Comparison of ENCODE assay signal across 35 mouse cellular contexts in the genomic region with DNA sequence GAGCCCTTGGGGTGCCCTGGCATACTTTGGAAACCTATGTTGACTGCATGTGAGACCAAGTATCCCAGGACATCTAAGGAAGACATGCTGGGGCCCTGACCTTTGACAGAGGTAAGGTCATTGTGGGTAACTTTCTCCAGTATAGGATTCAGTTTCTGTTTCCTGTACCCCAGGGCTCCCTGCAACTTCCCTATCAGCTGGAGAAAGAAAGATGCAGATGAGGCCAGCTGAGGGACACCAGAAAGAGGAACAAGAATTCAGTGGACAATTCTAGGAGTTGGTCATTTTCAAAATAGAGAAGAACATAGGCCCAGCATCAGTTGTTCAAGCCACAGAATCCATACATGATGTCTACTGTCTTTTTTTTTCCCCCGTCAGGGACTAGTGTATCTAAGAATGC. TPM values are rescaled to one million over a fixed set of nuclear protein-coding genes. Genes with fewer than 3 reads are reported as not detected.
A peak's percentile ranks its signal among the peaks of the same experiment; 100 is the strongest.
DNase-seq lines count a peak whose midpoint lies in the region; TF ChIP-seq lines count a peak whose summit lies in the region.
"Had no signal": no experiment of that assay in that cellular context is flagged by ENCODE, and none has a peak within 500 bp of the region (broad histone marks: within the 10 kb centered on the region; RNA-seq: fewer than 3 reads in every experiment).

No protein-coding gene starts in this region.

- TF ChIP-seq CTCF in kidney, adult 2 months (conservative IDR thresholded peaks at IDR 0.05; ENCODE audit: insufficient read depth, insufficient read length, low read depth, low read length), result no peak
- TF ChIP-seq CTCF in small intestine, adult 2 months (IDR thresholded peaks at IDR 0.05; ENCODE audit: extremely low read depth, insufficient read length, insufficient replicate concordance, low read depth, low read length), result no peak
- TF ChIP-seq CTCF in layer of hippocampus, adult 2 months (conservative IDR thresholded peaks at IDR 0.05), result no peak

- WGBS in kidney, adult 2 months, result 94% methylated on average over 1 of the region's 1 CpGs
- 20% methylated on average over 1 of the region's 1 CpGs for WGBS in macrophage (ENCODE audit: missing documents)
- 83% methylated on average over 1 of the region's 1 CpGs for WGBS in small intestine, adult 2 months

- H3K4me1 ChIP-seq in kidney, adult 2 months (ENCODE audit: control insufficient read depth, insufficient read depth, low read length), result no peaks in the 10 kb centered on the region
- 0 out of 2 replicates have a peak, but pooled peaks cover 2% of the 10 kb centered on the region for H3K4me1 ChIP-seq in small intestine, adult 2 months (ENCODE audit: control insufficient read depth, insufficient read depth, insufficient read length, low read length)
- H3K4me1 ChIP-seq: forebrain, embryonic 10.5 days; heart, embryonic 15.5 days; hindbrain, embryonic 15.5 days; neural tube, embryonic 13.5 days; stomach, embryonic 15.5 days had no signal

- H3K79me2 ChIP-seq in macrophage (ENCODE audit: inconsistent target), result peaks cover 18% of the 10 kb centered on the region

- no peaks in the 10 kb centered on the region for H3K27me3 ChIP-seq in kidney, adult 2 months (replicated peaks; ENCODE audit: control insufficient read depth, insufficient read depth, low read length)
- no peaks in the 10 kb centered on the region for H3K27me3 ChIP-seq in small intestine, adult 2 months (ENCODE audit: control insufficient read depth, insufficient read depth, low read length)
- H3K27me3 ChIP-seq: heart, embryonic 15.5 days; hindbrain, embryonic 15.5 days; neural tube, embryonic 13.5 days; stomach, embryonic 15.5 days had no signal

- H3K36me3 ChIP-seq in kidney, adult 2 months (ENCODE audit: control insufficient read depth, insufficient read depth, low read length), result no peaks in the 10 kb centered on the region
- 0 out of 2 replicates have a peak, but pooled peaks cover 4% of the 10 kb centered on the region for H3K36me3 ChIP-seq in macrophage (ENCODE audit: inconsistent target)
- H3K36me3 ChIP-seq in small intestine, adult 2 months (ENCODE audit: control insufficient read depth, insufficient read depth, low read length), result no peaks in the 10 kb centered on the region
- H3K36me3 ChIP-seq: forebrain, embryonic 10.5 days; heart, embryonic 15.5 days; hindbrain, embryonic 15.5 days; limb, embryonic 10.5 days; liver, embryonic 12.5 days; neural tube, embryonic 13.5 days; stomach, embryonic 15.5 days had no signal

- no peak overlapping the region for H3K27ac ChIP-seq in kidney, adult 2 months (ENCODE audit: insufficient read depth, low read depth, low read length)
- H3K27ac ChIP-seq in macrophage, result peak overlapping the region; percentile 100
- 0 out of 2 replicates have a peak overlapping the region, but pooled peaks have one; percentile 28 for H3K27ac ChIP-seq in small intestine, adult 2 months (ENCODE audit: insufficient read depth, low read depth, low read length)
- no peak overlapping the region for H3K27ac ChIP-seq in layer of hippocampus, adult 2 months
- H3K27ac ChIP-seq: forebrain, embryonic 10.5 days; heart, embryonic 15.5 days; hindbrain, embryonic 15.5 days; left cerebral cortex, adult 2 months; limb, embryonic 10.5 days; liver, embryonic 12.5 days; neural tube, embryonic 13.5 days; stomach, embryonic 15.5 days had no signal

- peak; percentile 8 for DNase-seq in kidney, adult 2 months
- DNase-seq in kidney, postnatal 36 days, result no peak
- DNase-seq in urinary bladder, adult 2 months (ENCODE audit: low spot score), result peak; percentile 8
- DNase-seq in urinary bladder, postnatal 4 days (ENCODE audit: low spot score in 2 of 2), result no peak
- DNase-seq in layer of hippocampus, adult 2 months (ENCODE audit: low spot score in 2 of 2), result no peak
- DNase-seq in left cerebral cortex, adult 11 months (ENCODE audit: low spot score), result no peak
- DNase-seq: adrenal gland, postnatal 14 days; cerebellum, adult 11 months; cerebellum, postnatal 10 days; gastrocnemius, postnatal 14 days; heart, postnatal 4 days; kidney, adult 9 months; kidney, postnatal 14 days; lung, embryonic 14.5 days; midbrain, embryonic 14.5 days; right cerebral cortex, postnatal 4 days; thymus, postnatal 25 days had no signal

- no peak overlapping the region for H3K4me3 ChIP-seq in kidney, adult 2 months (ENCODE audit: insufficient read depth, low read depth, low read length)
- no peak overlapping the region for H3K4me3 ChIP-seq in macrophage (ENCODE audit: inconsistent target)
- H3K4me3 ChIP-seq in small intestine, adult 2 months (ENCODE audit: low read depth, low read length), result no peak overlapping the region
- no peak overlapping the region for H3K4me3 ChIP-seq in layer of hippocampus, adult 2 months
- H3K4me3 ChIP-seq: forebrain, embryonic 10.5 days; heart, embryonic 15.5 days; hindbrain, embryonic 15.5 days; left cerebral cortex, adult 2 months; limb, embryonic 10.5 days; liver, embryonic 12.5 days; myocyte; neural tube, embryonic 13.5 days; stomach, embryonic 15.5 days had no signal

- no peak for TF ChIP-seq POLR2A in kidney, adult 2 months (IDR thresholded peaks at IDR 0.05; ENCODE audit: low read depth, low read length)
- no peak for TF ChIP-seq POLR2A in small intestine, adult 2 months (IDR thresholded peaks at IDR 0.05; ENCODE audit: low read depth, low read length)

RNA-seq across cellular contexts. Expression of a gene that starts 3.1 kb away (rescaled TPM):
- polyA plus RNA-seq in kidney, adult 2 months (2012; rRNA removed), result 1.5 and 7.5 TPM in 2 replicates
- polyA plus RNA-seq in urinary bladder, adult 2 months (2012; rRNA removed), result 7.6 and 8.7 TPM in 2 replicates
- total RNA-seq in macrophage (2018; cell fraction: chromatin; rRNA removed), result 100 to 1,000 TPM in 19 of 26 experiments, 10 to 100 TPM in 7; 15.9 to 534 (median 152) TPM
- total RNA-seq in macrophage (2018; cell fraction: cytosol; rRNA removed), result 100 to 1,000 TPM in 12 of 26 experiments, 10 to 100 TPM in 14; 43.7 to 224 (median 98.7) TPM
- 100 to 1,000 TPM in 23 of 26 experiments, 10 to 100 TPM in 3; 41.8 to 676 (median 240) TPM for total RNA-seq in macrophage (2018; cell fraction: nucleus; rRNA removed)
- polyA plus RNA-seq in macrophage (2018), result 63.7 to 152 TPM (median 102 TPM) in 3 replicates
- 1.9 and 2.7 TPM in 2 replicates for polyA plus RNA-seq in small intestine, adult 2 months (2012; rRNA removed)
- total RNA-seq in layer of hippocampus, adult 2 months (2021), result under 1 TPM; 0.20 to 0.46 TPM
- polyA plus RNA-seq: myocyte had no signal

RNA-seq across cellular contexts. Expression of a gene that starts 26.0 kb away (rescaled TPM):
- polyA plus RNA-seq in kidney, adult 2 months (2012; rRNA removed), result 3.3 and 4.1 TPM in 2 replicates
- polyA plus RNA-seq in urinary bladder, adult 2 months (2012; rRNA removed), result 256 and 287 TPM in 2 replicates
- 100 to 1,000 TPM in 24 of 26 experiments, 10 to 100 TPM in 2; 65.5 to 328 (median 214) TPM for total RNA-seq in macrophage (2018; cell fraction: chromatin; rRNA removed)
- 10 to 100 TPM in 4 of 26 experiments, 1 to 10 TPM in 22; 2.0 to 13.6 (median 4.9) TPM for total RNA-seq in macrophage (2018; cell fraction: cytosol; rRNA removed)
- total RNA-seq in macrophage (2018; cell fraction: nucleus; rRNA removed), result 100 to 1,000 TPM in 16 of 26 experiments, 10 to 100 TPM in 10; 30.0 to 258 (median 124) TPM
- 5.1 to 26.4 TPM (median 5.5 TPM) in 3 replicates for polyA plus RNA-seq in macrophage (2018)
- 12.4 and 13.1 TPM in 2 replicates for polyA plus RNA-seq in small intestine, adult 2 months (2012; rRNA removed)
- total RNA-seq in layer of hippocampus, adult 2 months (2021), result under 1 TPM; 0.59 to 0.76 TPM

RNA-seq across cellular contexts. Expression of a gene that starts 37.4 kb away (rescaled TPM):
- polyA plus RNA-seq in kidney, adult 2 months (2012; rRNA removed), result 7.8 and 8.4 TPM in 2 replicates
- 33.1 and 34.8 TPM in 2 replicates for polyA plus RNA-seq in urinary bladder, adult 2 months (2012; rRNA removed)
- 1 to 10 TPM in 2 of 26 experiments, under 1 TPM in 12, not detected in 12; 0.20 to 1.5 (median 0.37) TPM for total RNA-seq in macrophage (2018; cell fraction: chromatin; rRNA removed)
- total RNA-seq in macrophage (2018; cell fraction: cytosol; rRNA removed), result under 1 TPM in 16 of 26 experiments, not detected in 10; 0.03 to 0.15 (median 0.06) TPM
- under 1 TPM in 7 of 26 experiments, not detected in 19; 0.11 to 0.78 (median 0.26) TPM for total RNA-seq in macrophage (2018; cell fraction: nucleus; rRNA removed)
- polyA plus RNA-seq in macrophage (2018), result 0.06 to 0.17 TPM in 2 of 3 replicates, not detected in the other
- 2.2 and 3.3 TPM in 2 replicates for polyA plus RNA-seq in small intestine, adult 2 months (2012; rRNA removed)
- 1 to 10 TPM; 9.1 to 9.5 TPM for total RNA-seq in layer of hippocampus, adult 2 months (2021)

RNA-seq across cellular contexts. Expression of a gene that starts 43.7 kb away (rescaled TPM):
- polyA plus RNA-seq in kidney, adult 2 months (2012; rRNA removed), result not detected in 2 replicates
- polyA plus RNA-seq in urinary bladder, adult 2 months (2012; rRNA removed), result not detected in 2 replicates
- total RNA-seq in macrophage (2018; cell fraction: chromatin; rRNA removed), result not detected
- not detected for total RNA-seq in macrophage (2018; cell fraction: cytosol; rRNA removed)
- not detected for total RNA-seq in macrophage (2018; cell fraction: nucleus; rRNA removed)
- polyA plus RNA-seq in macrophage (2018), result not detected in 3 replicates
- not detected in 2 replicates for polyA plus RNA-seq in small intestine, adult 2 months (2012; rRNA removed)
- total RNA-seq in layer of hippocampus, adult 2 months (2021), result not detected
- total RNA-seq: adrenal gland, postnatal 14 days; ES-E14; gastrocnemius, postnatal 14 days; heart, adult 8-10 months; heart, postnatal 4 days; layer of hippocampus, adult 8-10 months; left cerebral cortex, adult 2 months; megakaryocyte-erythroid progenitor cell, adult 5-6 weeks had no signal
- polyA plus RNA-seq: embryonic facial prominence, embryonic 11.5 days; forebrain, embryonic 10.5 days; forebrain, embryonic 16.5 days; heart, embryonic 15.5 days; hindbrain, embryonic 15.5 days; intestine, embryonic 14.5 days; limb, embryonic 10.5 days; liver, embryonic 12.5 days; lung, embryonic 14.5 days; midbrain, embryonic 14.5 days; myocyte; neural tube, embryonic 13.5 days; stomach, embryonic 15.5 days had no signal

RNA-seq across cellular contexts. Expression of a gene that starts 46.7 kb away (rescaled TPM):
- polyA plus RNA-seq in kidney, adult 2 months (2012; rRNA removed), result 7.1 and 7.2 TPM in 2 replicates
- polyA plus RNA-seq in urinary bladder, adult 2 months (2012; rRNA removed), result 135 and 138 TPM in 2 replicates
- total RNA-seq in macrophage (2018; cell fraction: chromatin; rRNA removed), result 1 to 10 TPM in 6 of 26 experiments, under 1 TPM in 6, not detected in 14; 0.49 to 4.6 (median 1.0) TPM
- 1 to 10 TPM in 13 of 26 experiments, under 1 TPM in 13; 0.12 to 3.4 (median 1.1) TPM for total RNA-seq in macrophage (2018; cell fraction: cytosol; rRNA removed)
- 1 to 10 TPM in 7 of 26 experiments, under 1 TPM in 11, not detected in 8; 0.34 to 9.5 (median 0.81) TPM for total RNA-seq in macrophage (2018; cell fraction: nucleus; rRNA removed)
- 1.2 to 7.8 TPM (median 2.4 TPM) in 3 replicates for polyA plus RNA-seq in macrophage (2018)
- 11.1 and 17.0 TPM in 2 replicates for polyA plus RNA-seq in small intestine, adult 2 months (2012; rRNA removed)
- total RNA-seq in layer of hippocampus, adult 2 months (2021), result 10 to 100 TPM; 62.8 to 64.0 TPM
- total RNA-seq: megakaryocyte-erythroid progenitor cell, adult 5-6 weeks had no signal

Comparison
In these comparisons a context has a peak if more than half of its experiments do, and no peak if none do; other contexts are left out.
1. DNase-seq: peak in kidney, adult 2 months (single experiment) and urinary bladder, adult 2 months (single experiment); none in kidney, postnatal 36 days (0 of 2), urinary bladder, postnatal 4 days (0 of 2), layer of hippocampus, adult 2 months (0 of 2) and left cerebral cortex, adult 11 months (single experiment).
2. H3K27ac ChIP-seq: peak in macrophage (single experiment) and small intestine, adult 2 months (single experiment); none in kidney, adult 2 months (single experiment) and layer of hippocampus, adult 2 months (single experiment).